Mouse (Mus musculus) mesoderm, embryonic 11.5 days (tissue): Measurements from ENCODE around the gene Lbx1.

Experiments
- DNase-seq: peaks from one replicate; pipeline ENCODE4 v3.0.0-alpha.2; 2012; ENCODE audit warnings: low read depth, low spot score

Gene Lbx1

GRCm38 (mm10) chr19:45234191-45234770, 1.3 kb downstream of the Lbx1 start:
- no peak for DNase-seq

- DNase-seq = no peak
Measured at GRCm38 (mm10) chr19:45233496-45234127, 2.0 kb downstream of the Lbx1 start.

- DNase-seq = no peak
Measured at GRCm38 (mm10) chr19:45232443-45233410, 2.9 kb downstream of the Lbx1 start.

GRCm38 (mm10) chr19:45232036-45232410, 3.6 kb downstream of the Lbx1 start:
- no peak for DNase-seq

- peak; percentile 72 for DNase-seq
Measured at GRCm38 (mm10) chr19:45231383-45232035, 4.1 kb downstream of the Lbx1 start.

GRCm38 (mm10) chr19:45230848-45231382, 4.7 kb downstream of the Lbx1 start:
- DNase-seq = no peak

- no peak for DNase-seq
Measured at GRCm38 (mm10) chr19:45230201-45230611, 5.4 kb downstream of the Lbx1 start.

GRCm38 (mm10) chr19:45229378-45230135, 6.1 kb downstream of the Lbx1 start:
- no peak for DNase-seq

GRCm38 (mm10) chr19:45228781-45229180, 6.8 kb downstream of the Lbx1 start:
- DNase-seq = no peak

- no peak for DNase-seq
Measured at GRCm38 (mm10) chr19:45228097-45228496, 7.5 kb downstream of the Lbx1 start.

- DNase-seq = no peak
Measured at GRCm38 (mm10) chr19:45227671-45228070, 7.9 kb downstream of the Lbx1 start.

- DNase-seq = no peak
Measured at GRCm38 (mm10) chr19:45227049-45227448, 8.6 kb downstream of the Lbx1 start.

GRCm38 (mm10) chr19:45226246-45226645, 9.4 kb downstream of the Lbx1 start:
- no peak for DNase-seq

GRCm38 (mm10) chr19:45225130-45225529, 10.5 kb downstream of the Lbx1 start:
- DNase-seq = no peak

- DNase-seq = no peak
Measured at GRCm38 (mm10) chr19:45224286-45224559, 11.4 kb downstream of the Lbx1 start.

GRCm38 (mm10) chr19:45223413-45224285, 12.0 kb downstream of the Lbx1 start:
- no peak for DNase-seq

GRCm38 (mm10) chr19:45222141-45222782, 13.3 kb downstream of the Lbx1 start:
- DNase-seq = no peak

GRCm38 (mm10) chr19:45221458-45221783, 14.2 kb downstream of the Lbx1 start:
- no peak for DNase-seq

- peak; percentile 92 for DNase-seq
Measured at GRCm38 (mm10) chr19:45220593-45221457, 14.8 kb downstream of the Lbx1 start.
